Mouse (Mus musculus): ENCODE results near the gene Ankrd23. TPM values are rescaled to one million over a fixed set of nuclear protein-coding genes. Genes with fewer than 3 reads are reported as not detected.

Ankrd23 gene
- total RNA-seq, 2 experiments from 2014 or later, result 215 to 337 TPM

DNA sequence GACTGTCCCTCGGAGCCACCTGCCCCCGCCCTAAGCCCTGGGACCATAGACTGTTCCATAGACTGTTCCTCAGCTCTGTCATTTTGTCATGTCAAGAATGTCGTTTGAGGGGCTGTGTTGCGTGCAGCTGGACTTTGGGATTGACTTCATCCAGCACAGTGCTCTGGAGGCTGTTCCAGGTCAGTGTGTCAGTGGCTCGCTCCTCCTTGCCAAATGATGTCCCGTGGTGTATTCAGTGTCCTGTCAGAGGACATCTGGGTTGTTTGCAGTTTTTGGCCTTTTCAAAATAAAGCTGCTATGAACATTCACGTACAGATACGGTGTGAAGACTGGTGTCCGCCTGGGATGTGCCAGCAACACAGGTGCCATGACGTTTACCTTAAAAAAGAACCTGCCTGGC is 9.8 kb downstream of the Ankrd23 start:
- intact Hi-C loops (cut with DNase I), result no loop called here
- no peak for DNase-seq (ENCODE audit: low spot score)

GRCm38 (mm10) chr1:36525774-36526173 is 10.9 kb downstream of the Ankrd23 start:
- intact Hi-C loops (cut with DNase I), result no loop called here
- DNase-seq (ENCODE audit: low spot score), result no peak

- intact Hi-C loops (cut with DNase I), result no loop called here
- DNase-seq (ENCODE audit: low spot score), result no peak
Observed at GRCm38 (mm10) chr1:36524058-36524457, 12.6 kb downstream of the Ankrd23 start.

DNA sequence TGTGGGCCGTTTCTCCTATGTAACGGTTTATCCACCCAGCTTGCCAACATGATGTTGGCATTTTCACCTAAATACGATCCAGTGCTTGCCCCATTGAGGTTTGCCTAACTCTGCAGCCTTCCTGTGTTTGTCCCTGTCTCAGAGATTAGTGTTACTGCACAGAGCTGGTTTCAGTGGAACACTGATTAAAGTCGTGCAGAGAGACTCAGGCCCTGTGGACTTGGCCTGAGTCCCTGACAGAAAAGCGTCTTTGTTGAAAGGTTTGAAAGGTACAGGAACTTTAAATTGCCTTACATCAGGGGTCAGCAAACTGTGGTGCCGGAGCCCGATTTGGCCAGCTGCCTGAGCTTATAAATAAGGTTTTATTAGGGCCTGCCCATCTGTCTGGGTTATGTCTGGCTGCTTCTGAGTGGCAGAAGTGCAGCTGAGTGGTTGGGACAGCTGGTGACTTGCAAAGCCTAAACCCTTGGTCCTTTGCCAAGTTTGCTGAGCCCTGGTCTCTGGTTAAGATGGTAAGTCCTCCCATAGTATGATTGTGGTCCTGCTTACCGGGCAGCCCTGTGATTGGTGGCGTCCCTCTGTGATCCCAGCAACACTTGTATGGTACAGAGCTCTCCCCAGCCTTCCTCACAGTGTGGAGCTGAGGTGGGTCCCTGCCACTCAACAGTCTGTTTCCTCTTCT is 13.2 kb downstream of the Ankrd23 start:
- DNase-seq (ENCODE audit: low spot score), result no peak
- intact Hi-C loops (cut with DNase I), result no loop called here

DNA sequence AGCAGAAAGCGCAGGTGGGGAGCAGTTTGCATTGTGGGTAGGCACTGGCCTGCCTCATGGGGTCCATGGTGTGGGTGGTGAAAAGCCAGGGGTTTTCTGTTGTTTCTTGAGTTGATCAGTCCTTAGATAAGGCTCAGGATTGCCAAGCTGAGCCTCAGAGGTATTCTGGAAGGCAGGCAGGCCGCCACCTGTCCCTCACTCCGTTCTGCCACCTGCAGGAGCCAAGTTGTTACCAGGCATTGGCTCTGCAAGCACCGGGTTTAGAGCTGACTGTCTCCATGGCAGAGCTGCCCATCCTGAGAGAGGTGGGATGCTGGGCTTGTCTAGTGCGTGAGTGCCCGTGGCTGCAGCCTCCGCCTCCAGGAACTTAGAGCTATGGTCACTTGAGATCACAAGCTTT is 14.5 kb downstream of the Ankrd23 start:
- intact Hi-C loops (cut with DNase I), result no loop called here
- DNase-seq (ENCODE audit: low spot score), result no peak

GRCm38 (mm10) chr1:36519626-36520025 is 17.1 kb downstream of the Ankrd23 start:
- intact Hi-C loops (cut with DNase I), result no loop called here
- no peak for DNase-seq (ENCODE audit: low spot score)

GRCm38 (mm10) chr1:36518259-36518658 is 18.4 kb downstream of the Ankrd23 start:
- intact Hi-C loops (cut with DNase I), result no loop called here
- no peak for DNase-seq (ENCODE audit: low spot score)

DNA sequence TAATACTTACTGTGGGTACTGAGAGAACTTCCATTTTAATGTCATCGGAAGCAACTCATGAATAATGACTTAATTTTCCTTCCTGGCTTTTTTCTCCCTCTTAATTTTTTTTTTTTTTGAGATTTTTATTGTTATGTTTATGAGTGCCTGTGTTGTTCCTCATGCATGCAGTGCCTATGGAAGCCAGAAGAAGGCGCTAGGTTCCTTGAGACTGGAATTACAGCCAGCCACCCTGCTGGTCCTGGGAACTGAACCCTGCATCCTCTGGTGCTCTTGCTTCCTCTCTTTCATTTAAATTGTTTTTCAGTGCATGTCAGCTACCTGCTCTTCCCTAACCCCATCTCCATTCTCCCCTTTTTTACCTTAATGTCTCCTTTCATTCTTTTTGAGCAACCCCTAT is 23.0 kb downstream of the Ankrd23 start:
- intact Hi-C loops (cut with DNase I), result loop anchor here (2.0 kb wide), 1 partner anchor 31 kb away; no protein-coding TSS in a partner anchor
- no peak for DNase-seq (ENCODE audit: low spot score)

DNA sequence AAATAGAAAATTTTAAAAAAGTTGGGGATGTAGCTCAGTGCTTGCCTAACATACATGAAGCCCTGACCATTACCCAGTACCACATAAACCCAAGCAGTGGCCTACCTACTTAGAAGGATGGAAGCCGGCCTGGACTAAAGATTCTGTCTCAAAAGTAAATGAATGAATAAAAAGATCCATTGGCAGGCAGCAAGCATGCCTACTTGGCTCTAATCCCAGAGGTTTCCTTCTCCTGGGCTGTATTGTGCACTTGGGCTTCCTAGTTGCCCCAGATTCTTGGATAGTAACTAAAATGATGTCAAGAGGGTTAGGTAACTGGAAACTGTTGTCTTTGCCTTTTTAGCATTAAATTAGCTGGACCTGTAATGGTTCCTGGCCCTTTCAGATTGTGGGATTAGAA is 23.4 kb downstream of the Ankrd23 start:
- intact Hi-C loops (cut with DNase I), result no loop called here
- no peak for DNase-seq (ENCODE audit: low spot score)

DNA sequence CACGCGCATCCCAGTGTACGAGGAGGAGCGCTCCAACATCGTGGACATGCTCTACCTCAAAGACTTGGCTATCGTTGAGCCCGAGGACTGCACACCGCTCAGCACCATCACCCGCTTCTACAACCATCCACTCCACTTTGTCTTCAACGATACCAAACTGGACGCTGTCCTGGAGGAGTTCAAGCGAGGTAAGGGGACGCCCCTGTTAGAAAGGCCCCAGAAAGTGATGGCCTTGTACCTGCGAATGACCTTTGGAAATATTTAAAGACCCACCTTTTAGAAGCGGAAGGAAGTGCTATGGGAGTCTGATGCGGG is 23.8 kb downstream of the Ankrd23 start:
- no peak for DNase-seq (ENCODE audit: low spot score)
- intact Hi-C loops (cut with DNase I), result no loop called here

GRCm38 (mm10) chr1:36512089-36512965 is 24.4 kb downstream of the Ankrd23 start:
- intact Hi-C loops (cut with DNase I), result no loop called here
- no peak for DNase-seq (ENCODE audit: low spot score)

- intact Hi-C loops (cut with DNase I), result no loop called here
- peak; percentile 98 for DNase-seq (ENCODE audit: low spot score)
Observed at GRCm38 (mm10) chr1:36511289-36512021, 25.2 kb downstream of the Ankrd23 start, which contains the start of gene Cnnm3. TSS of gene Cnnm3 (plus strand) at chr1:36511867.

GRCm38 (mm10) chr1:36508238-36508637 is 28.4 kb downstream of the Ankrd23 start:
- DNase-seq (ENCODE audit: low spot score), result no peak
- intact Hi-C loops (cut with DNase I), result loop anchor here (5.0 kb wide), 1 partner anchor 1484 kb away; no protein-coding TSS in a partner anchor

DNA sequence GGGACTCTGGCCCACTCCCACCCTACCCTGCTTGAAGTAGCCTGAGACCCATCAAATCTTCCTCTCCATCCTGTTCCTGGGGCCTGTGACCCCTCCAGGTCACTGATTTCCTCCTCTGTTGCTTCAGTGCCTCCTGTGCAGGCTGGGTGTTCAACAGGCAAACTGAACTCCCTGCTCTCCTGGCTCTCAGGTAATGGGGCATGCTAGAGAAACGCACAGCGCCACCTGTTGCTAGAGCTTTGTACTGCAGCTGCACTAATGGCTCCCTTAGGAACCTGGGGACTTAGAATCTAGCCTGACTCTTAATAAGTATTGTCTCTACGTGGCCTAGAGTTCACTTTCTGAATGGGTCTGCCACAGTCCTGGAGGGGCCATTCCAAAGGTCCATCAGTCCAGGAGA is 35.4 kb downstream of the Ankrd23 start:
- intact Hi-C loops (cut with DNase I), result loop anchor here (2.0 kb wide), 1 partner anchor 176 kb away; no protein-coding TSS in a partner anchor

DNA sequence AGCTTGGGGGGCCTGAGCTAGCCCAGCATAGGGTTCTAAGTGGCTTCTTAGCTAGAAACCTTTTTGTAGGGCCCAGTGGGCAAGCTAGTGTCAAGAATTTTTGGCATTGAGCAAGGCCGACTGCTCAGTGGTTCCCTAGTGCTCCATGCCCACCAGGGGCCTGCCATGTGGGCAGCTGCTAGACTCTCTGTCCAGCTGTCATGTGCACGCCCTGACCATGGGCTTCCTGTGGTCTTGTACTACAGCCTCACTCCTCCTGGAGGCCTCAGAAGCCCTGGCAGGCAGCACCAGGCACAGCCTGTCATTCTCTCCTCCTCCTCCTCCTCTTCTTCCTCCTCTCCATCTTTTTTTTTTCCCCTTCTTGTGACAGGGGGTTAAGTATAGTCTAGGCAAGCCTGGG is 39.4 kb downstream of the Ankrd23 start:
- no peak for DNase-seq (ENCODE audit: low spot score)
- intact Hi-C loops (cut with DNase I), result no loop called here

More for the DNA sequence above, 35.4 kb downstream of the Ankrd23 start:
- DNase-seq (ENCODE audit: low spot score), result no peak

DNA sequence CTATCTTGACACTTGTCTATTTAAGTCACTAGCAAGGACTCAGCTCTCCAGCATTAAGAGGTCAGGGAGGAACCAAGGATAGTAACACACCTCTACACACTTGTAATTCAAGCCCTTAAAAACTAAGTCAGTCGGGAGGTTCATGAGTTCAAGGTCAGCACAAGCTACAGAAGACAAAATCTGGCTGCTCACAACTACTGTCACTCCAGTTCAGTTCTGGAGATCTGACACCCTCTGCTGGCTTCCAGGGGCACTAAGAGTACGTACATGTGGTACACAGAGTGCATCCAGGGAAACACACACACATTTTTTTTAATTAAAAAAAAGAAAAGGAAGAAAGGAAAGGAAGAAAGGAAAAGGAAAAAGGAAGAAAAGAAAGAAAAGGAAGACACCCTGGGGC is 40.0 kb downstream of the Ankrd23 start:
- intact Hi-C loops (cut with DNase I), result no loop called here
- no peak for DNase-seq (ENCODE audit: low spot score)

GRCm38 (mm10) chr1:36493299-36493698 is 43.4 kb downstream of the Ankrd23 start:
- no peak for DNase-seq (ENCODE audit: low spot score)
- intact Hi-C loops (cut with DNase I), result loop anchor here (2.0 kb wide), 1 partner anchor 168 kb away; no protein-coding TSS in a partner anchor

GRCm38 (mm10) chr1:36492416-36493139 is 44.1 kb downstream of the Ankrd23 start:
- DNase-seq (ENCODE audit: low spot score), result peak; percentile 58
- intact Hi-C loops (cut with DNase I), result loop anchor here (2.0 kb wide), 1 partner anchor 168 kb away; no protein-coding TSS in a partner anchor

DNA sequence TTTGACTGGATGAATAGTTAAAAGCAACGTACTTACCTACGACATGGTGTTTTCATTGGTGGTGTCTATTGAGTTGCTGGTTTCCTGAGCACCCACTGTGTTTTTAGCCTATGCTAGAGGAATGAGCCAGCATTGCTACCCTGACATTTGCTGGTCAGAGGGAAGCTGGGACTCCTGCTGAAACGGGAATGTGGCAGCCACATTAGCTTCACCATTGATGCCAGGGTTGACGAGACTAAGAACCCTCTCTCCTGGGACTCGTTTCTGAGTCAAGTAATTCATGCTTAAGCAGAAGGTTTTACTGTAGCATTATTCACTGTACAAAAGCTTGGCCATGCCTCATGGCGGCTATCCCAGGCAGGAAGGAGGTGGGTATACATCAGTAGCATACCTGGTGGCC is 47.0 kb downstream of the Ankrd23 start:
- DNase-seq (ENCODE audit: low spot score), result no peak
- intact Hi-C loops (cut with DNase I), result no loop called here

GRCm38 (mm10) chr1:36487111-36487510 is 49.6 kb downstream of the Ankrd23 start:
- DNase-seq (ENCODE audit: low spot score), result no peak
- intact Hi-C loops (cut with DNase I), result no loop called here

Data from heart, postnatal 25 days (tissue).